ENCODE assay signal across 11 mouse cellular contexts in the genomic region with DNA sequence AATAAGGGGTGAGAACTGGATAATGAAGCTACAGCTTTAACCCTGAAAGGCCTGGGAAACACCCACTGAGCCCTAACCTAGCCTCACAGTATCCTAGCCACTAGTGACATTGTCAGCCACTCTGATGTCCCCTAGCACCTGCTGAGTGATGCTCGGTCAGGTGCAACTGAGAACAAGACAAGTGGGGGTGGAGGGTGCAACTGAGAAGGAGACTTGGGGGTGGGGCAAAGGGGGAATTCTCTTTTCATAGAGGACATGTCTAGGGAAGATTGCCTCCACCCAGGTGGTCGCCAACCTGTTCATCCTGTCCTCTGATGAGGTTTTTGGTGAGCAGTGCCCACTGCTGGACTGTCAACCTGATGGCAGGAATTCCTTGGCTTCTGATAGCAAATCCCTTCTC. TPM values are rescaled to one million over a fixed set of nuclear protein-coding genes. Genes with fewer than 3 reads are reported as not detected.
DNase-seq lines count a peak whose midpoint lies in the region; ATAC-seq lines count a peak whose summit lies in the region.
"Had no signal": no experiment of that assay in that cellular context is flagged by ENCODE, and none has a peak within 500 bp of the region (broad histone marks: within the 10 kb centered on the region; RNA-seq: fewer than 3 reads in every experiment).

No protein-coding gene starts in this region.

- H3K4me2 ChIP-seq in forebrain, embryonic 14.5 days (ENCODE audit: low read length) = peak overlapping the region; percentile 97
- H3K4me2 ChIP-seq in midbrain, embryonic 11.5 days = peak overlapping the region; percentile 93

- H3K36me3 ChIP-seq in forebrain, embryonic 14.5 days (ENCODE audit: control insufficient read depth, insufficient read depth, low read length) = no peaks in the 10 kb centered on the region
- no peaks in the 10 kb centered on the region for H3K36me3 ChIP-seq in midbrain, embryonic 11.5 days (ENCODE audit: control insufficient read depth, insufficient read depth, low read length)
- H3K36me3 ChIP-seq: embryonic facial prominence, embryonic 12.5 days had no signal

- no peak overlapping the region for H3K27ac ChIP-seq in forebrain, embryonic 14.5 days (ENCODE audit: low read depth, low read length)
- no peak overlapping the region for H3K27ac ChIP-seq in midbrain, embryonic 11.5 days (ENCODE audit: low read depth, low read length)
- H3K27ac ChIP-seq: embryonic facial prominence, embryonic 12.5 days; left cerebral cortex, adult 2 months had no signal

- DNase-seq in ES-CJ7 (ENCODE audit: low read depth, low spot score) (peak; percentile 15), adipocyte (ENCODE audit: low spot score) (no peak)
- DNase-seq in brain, adult 2 months (ENCODE audit: low read depth, low spot score) = peak; percentile 68
- DNase-seq in forebrain, embryonic 14.5 days (ENCODE audit: low spot score) = no peak
- no peak for DNase-seq in midbrain, embryonic 11.5 days (ENCODE audit: low spot score, missing footprints)
- no peak for DNase-seq in ovary, postnatal 36 days (ENCODE audit: low spot score)
- no peak for DNase-seq in frontal cortex, postnatal 25 days (ENCODE audit: low spot score in 2 of 2)
- DNase-seq: adrenal gland, postnatal 14 days; lung, adult 2 months had no signal

- peaks cover 14% of the 10 kb centered on the region for H3K4me1 ChIP-seq in forebrain, embryonic 14.5 days (ENCODE audit: control insufficient read depth, insufficient read depth, low read length)
- peaks cover 41% of the 10 kb centered on the region for H3K4me1 ChIP-seq in midbrain, embryonic 11.5 days (ENCODE audit: control insufficient read depth, insufficient read depth, low read length)

- 25% methylated on average over 2 of the region's 2 CpGs for WGBS in forebrain, embryonic 14.5 days
- 36% methylated on average over 2 of the region's 2 CpGs for WGBS in midbrain, embryonic 11.5 days

- peak overlapping the region; percentile 59; the same call in 1 of the 2 replicates for H3K4me3 ChIP-seq in forebrain, embryonic 14.5 days (ENCODE audit: low read depth, low read length)
- H3K4me3 ChIP-seq in midbrain, embryonic 11.5 days (ENCODE audit: low read depth, low read length) = peak overlapping the region; percentile 53

- ATAC-seq in forebrain, embryonic 14.5 days = no peak
- ATAC-seq in midbrain, embryonic 11.5 days (ENCODE audit: low FRiP score) = no peak

- H3K27me3 ChIP-seq in forebrain, embryonic 14.5 days (replicated peaks; ENCODE audit: control insufficient read depth, insufficient read depth, low read length) = peaks cover 43% of the 10 kb centered on the region
- peaks cover 42% of the 10 kb centered on the region for H3K27me3 ChIP-seq in midbrain, embryonic 11.5 days (ENCODE audit: control insufficient read depth, insufficient read depth, low read length)

- no peaks in the 10 kb centered on the region for H3K9me3 ChIP-seq in forebrain, embryonic 14.5 days (replicated peaks; ENCODE audit: control insufficient read depth, low read length)
- H3K9me3 ChIP-seq in midbrain, embryonic 11.5 days (ENCODE audit: control insufficient read depth, low read length) = no peaks in the 10 kb centered on the region
- H3K9me3 ChIP-seq: embryonic facial prominence, embryonic 12.5 days had no signal

- no peak overlapping the region for H3K9ac ChIP-seq in forebrain, embryonic 14.5 days (ENCODE audit: low read length)
- H3K9ac ChIP-seq in midbrain, embryonic 11.5 days (ENCODE audit: low read length) = no peak overlapping the region
- H3K9ac ChIP-seq: embryonic facial prominence, embryonic 12.5 days had no signal

RNA-seq across cellular contexts. Expression of a gene that starts 1.5 kb away (rescaled TPM):
- polyA plus RNA-seq in forebrain, embryonic 14.5 days (2014; fragmentation: Nextera tagmentation; extraction: Ambion mirVana) = 9.4 and 11.0 TPM in 2 replicates
- 8.4 and 10.8 TPM in 2 replicates for polyA plus RNA-seq in midbrain, embryonic 11.5 days (2014; fragmentation: Nextera tagmentation; extraction: Ambion mirVana)
- polyA plus RNA-seq: lung, adult 2 months had no signal

Comparison
In these comparisons a context has a peak if more than half of its experiments do, and no peak if none do; other contexts are left out.
1. DNase-seq: peak in ES-CJ7 (single experiment) and brain, adult 2 months (single experiment); none in forebrain, embryonic 14.5 days (single experiment), midbrain, embryonic 11.5 days (single experiment), ovary, postnatal 36 days (single experiment), adipocyte (single experiment) and frontal cortex, postnatal 25 days (0 of 2).